Mouse (Mus musculus) midbrain, embryonic 11.5 days (tissue): ENCODE data around the gene Trpv2. TPM values are rescaled to one million over a fixed set of nuclear protein-coding genes. Genes with fewer than 3 reads are reported as not detected.
A peak's percentile ranks its signal among the peaks of the same experiment; 100 is the strongest.

ENCODE experiments used
- ATAC-seq: fragments of 200-750 bp; cut with Nextera tagmentation; 2 replicates; pipeline ENCODE4 v1.8.0; 2017; ENCODE audit warnings: moderate TSS enrichment, moderate library complexity; ENCODE audit not compliant: low FRiP score
- DNase-seq: peaks from one replicate; pipeline ENCODE4 v3.0.0; 2015; ENCODE audit warnings: low spot score; ENCODE audit errors: missing footprints
- H3K27ac ChIP-seq: fragments of 300-500 bp; sonication (generic); 2 replicates; pipeline ENCODE4 v1.5.1; 2014; ENCODE audit warnings: low read depth, low read length
- H3K27me3 ChIP-seq: fragments of 300-500 bp; sonication (generic); 2 replicates; pipeline ENCODE4 v1.6.1; 2014; ENCODE audit warnings: mild to moderate bottlenecking, low read length, moderate library complexity, mixed read lengths; ENCODE audit not compliant: control insufficient read depth, insufficient read depth
- H3K36me3 ChIP-seq: fragments of 300-500 bp; sonication (generic); 2 replicates; pipeline ENCODE4 v1.6.1; 2014; ENCODE audit warnings: mild to moderate bottlenecking, low read length, moderate library complexity, mixed read lengths; ENCODE audit not compliant: control insufficient read depth, insufficient read depth
- H3K4me1 ChIP-seq: fragments of 300-500 bp; sonication (generic); 2 replicates; pipeline ENCODE4 v1.6.1; 2014; ENCODE audit warnings: low read length; ENCODE audit not compliant: control insufficient read depth, insufficient read depth
- H3K4me2 ChIP-seq: fragments of 300-500 bp; sonication (generic); 2 replicates; pipeline ENCODE4 v1.6.1; 2014; ENCODE audit warnings: mild to moderate bottlenecking, moderate library complexity
- H3K4me3 ChIP-seq: fragments of 300-500 bp; sonication (generic); 2 replicates; pipeline ENCODE4 v1.5.1; 2014; ENCODE audit warnings: low read depth, low read length
- H3K9ac ChIP-seq: fragments of 300-500 bp; sonication (generic); 2 replicates; pipeline ENCODE4 v1.6.1; 2014; ENCODE audit warnings: low read length
- H3K9me3 ChIP-seq: fragments of 300-500 bp; sonication (generic); 2 replicates; pipeline ENCODE4 v1.6.1; 2016; ENCODE audit warnings: low read length; ENCODE audit not compliant: control insufficient read depth
- WGBS: fragments of 180-500 bp; shearing (Covaris S2); extraction: QIAGEN DNeasy Blood & Tissue Kit; methylation state at CpG from one replicate; pipeline ENCODE4 v1.1.7; 2014; 5-methylcytosine and 5-hydroxymethylcytosine counted together
- polyA plus RNA-seq: library from polyadenylated mRNA; unstranded; fragments of >200 nt; fragmentation: Nextera tagmentation; extraction: Ambion mirVana; gene quantifications from 2 replicates; pipeline ENCODE4 v1.2.1, GENCODE M21; 2014

The Trpv2 gene
- polyA plus RNA-seq, 1 experiment from 2014 or later = 5.4 TPM

DNA sequence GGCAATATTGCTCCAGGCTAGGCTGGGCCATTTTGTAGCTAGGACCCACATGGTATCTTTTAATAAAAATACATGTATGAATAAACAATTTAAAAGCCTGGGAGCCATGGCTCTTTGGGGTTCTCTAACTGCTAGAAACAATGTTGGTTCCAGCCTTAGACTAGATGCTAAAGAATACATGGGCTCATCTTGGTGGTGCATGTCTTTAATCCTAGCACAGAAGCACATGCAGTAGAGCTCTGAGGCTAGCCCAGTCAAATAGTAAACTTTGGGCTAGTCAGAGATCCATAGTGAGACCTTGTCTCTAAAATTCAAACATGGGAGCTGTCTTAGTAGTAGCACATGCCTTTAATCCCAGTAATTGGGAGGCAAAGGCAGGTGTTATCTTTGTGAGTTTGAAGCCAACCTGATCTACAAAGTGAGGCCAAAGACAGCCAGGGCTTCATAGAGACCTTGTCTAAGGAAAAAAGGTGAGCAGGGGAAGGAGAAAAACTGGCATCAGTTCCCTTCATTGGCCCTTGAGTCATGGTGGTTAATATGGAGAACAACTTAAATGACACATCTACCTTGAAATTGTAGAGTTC lies 19.3 kb upstream of the Trpv2 start:
- Histone ChIP-seq H3K9me3 (no peaks in the 10 kb centered on the region), H3K4me2 (peak overlapping the region; percentile 94), H3K27me3 (no peaks in the 10 kb centered on the region; the same call in 1 of the 2 replicates), H3K9ac (no peak overlapping the region), H3K4me3 (peak overlapping the region; percentile 44; the same call in 1 of the 2 replicates), H3K4me1 (peaks cover 16% of the 10 kb centered on the region; the same call in 1 of the 2 replicates), H3K36me3 (peaks cover 7% of the 10 kb centered on the region; the same call in 1 of the 2 replicates), H3K27ac (no peak overlapping the region)
- DNase-seq (no peak), ATAC-seq (no peak)

GRCm38 (mm10) chr11:62555896-62556412 lies 18.3 kb upstream of the Trpv2 start:
- H3K27ac ChIP-seq = no peak overlapping the region

GRCm38 (mm10) chr11:62557205-62557604 lies 17.1 kb upstream of the Trpv2 start:
- DNase-seq (peak; percentile 82), ATAC-seq (no peak)
- Histone ChIP-seq H3K27ac (no peak overlapping the region), H3K9ac (no peak overlapping the region), H3K9me3 (no peaks in the 10 kb centered on the region), H3K4me1 (peaks cover 14% of the 10 kb centered on the region; the same call in 1 of the 2 replicates), H3K4me3 (no peak overlapping the region), H3K36me3 (peaks cover 7% of the 10 kb centered on the region; the same call in 1 of the 2 replicates), H3K27me3 (no peaks in the 10 kb centered on the region; the same call in 1 of the 2 replicates), H3K4me2 (no peak overlapping the region)
- 71% methylated on average over 5 of the region's 5 CpGs for WGBS

More at GRCm38 (mm10) chr11:62555896-62556412, 18.3 kb upstream of the Trpv2 start:
- no peak overlapping the region for H3K4me2 ChIP-seq
- no peaks in the 10 kb centered on the region for H3K9me3 ChIP-seq
- H3K4me1 ChIP-seq = peaks cover 14% of the 10 kb centered on the region; the same call in 1 of the 2 replicates
- H3K27me3 ChIP-seq = no peaks in the 10 kb centered on the region; the same call in 1 of the 2 replicates
- no peak overlapping the region for H3K9ac ChIP-seq
- DNase-seq (no peak), ATAC-seq (no peak)
- H3K36me3 ChIP-seq = peaks cover 7% of the 10 kb centered on the region; the same call in 1 of the 2 replicates
- no peak overlapping the region for H3K4me3 ChIP-seq

- peak; percentile 81 for DNase-seq
- WGBS = 79% methylated on average over 2 of the region's 2 CpGs
These were observed 16.1 kb upstream of the Trpv2 start for GRCm38 (mm10) chr11:62558152-62558551.

GRCm38 (mm10) chr11:62558961-62559646 lies 15.2 kb upstream of the Trpv2 start:
- H3K27me3 ChIP-seq = no peaks in the 10 kb centered on the region; the same call in 1 of the 2 replicates
- DNase-seq (peak; percentile 61), ATAC-seq (no peak)
- H3K4me1 ChIP-seq = peaks cover 6% of the 10 kb centered on the region; the same call in 1 of the 2 replicates
- H3K9ac ChIP-seq = no peak overlapping the region
- H3K4me3 ChIP-seq = no peak overlapping the region
- no peak overlapping the region for H3K27ac ChIP-seq
- peaks cover 2% of the 10 kb centered on the region; the same call in 1 of the 2 replicates for H3K36me3 ChIP-seq
- 61% methylated on average over 6 of the region's 6 CpGs for WGBS
- H3K9me3 ChIP-seq = no peaks in the 10 kb centered on the region
- no peak overlapping the region for H3K4me2 ChIP-seq

More at GRCm38 (mm10) chr11:62558152-62558551, 16.1 kb upstream of the Trpv2 start:
- no peak for ATAC-seq
- Histone ChIP-seq H3K27me3 (no peaks in the 10 kb centered on the region; the same call in 1 of the 2 replicates), H3K4me3 (no peak overlapping the region), H3K27ac (no peak overlapping the region), H3K4me1 (peaks cover 13% of the 10 kb centered on the region; the same call in 1 of the 2 replicates), H3K9me3 (no peaks in the 10 kb centered on the region), H3K9ac (no peak overlapping the region), H3K36me3 (peaks cover 6% of the 10 kb centered on the region; the same call in 1 of the 2 replicates), H3K4me2 (no peak overlapping the region)

DNA sequence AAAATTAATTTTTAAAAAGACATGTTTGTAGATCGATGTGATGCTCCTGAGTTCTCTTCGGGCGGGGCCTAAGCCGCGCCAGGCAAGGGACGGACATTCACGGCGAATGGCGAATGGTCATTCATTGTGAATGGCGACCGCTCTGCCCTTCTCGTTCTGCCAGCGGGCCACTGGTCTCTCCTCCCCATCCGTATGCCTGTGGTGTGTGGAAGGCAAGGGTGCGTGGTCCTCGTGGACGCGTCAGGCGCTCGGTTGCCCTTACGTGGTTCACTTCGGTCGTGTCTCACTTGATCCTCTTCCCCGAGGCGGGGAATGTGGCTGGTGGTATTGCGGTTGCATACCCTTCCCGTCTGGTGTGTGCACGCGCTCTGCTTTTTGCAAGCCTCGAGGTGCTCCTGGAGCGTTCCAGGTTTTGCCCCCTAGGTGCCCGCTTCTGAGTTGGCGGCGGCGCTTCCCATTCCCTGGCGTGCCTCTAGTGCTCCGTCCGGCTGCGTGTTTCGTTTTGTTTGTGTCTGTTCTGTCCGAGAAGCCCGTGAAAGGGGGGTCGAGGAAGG lies 13.7 kb upstream of the Trpv2 start:
- H3K4me3 ChIP-seq = peak overlapping the region; percentile 22
- H3K4me2 ChIP-seq = peak overlapping the region; percentile 45
- peak overlapping the region; percentile 9; the same call in 1 of the 2 replicates for H3K9ac ChIP-seq
- ATAC-seq (no peak), DNase-seq (peak; percentile 92)
- no peaks in the 10 kb centered on the region for H3K9me3 ChIP-seq
- H3K27me3 ChIP-seq = no peaks in the 10 kb centered on the region; the same call in 1 of the 2 replicates
- 34% methylated on average over 43 of the region's 43 CpGs for WGBS
- no peaks in the 10 kb centered on the region for H3K36me3 ChIP-seq
- H3K27ac ChIP-seq = no peak overlapping the region
- no peaks in the 10 kb centered on the region for H3K4me1 ChIP-seq

DNA sequence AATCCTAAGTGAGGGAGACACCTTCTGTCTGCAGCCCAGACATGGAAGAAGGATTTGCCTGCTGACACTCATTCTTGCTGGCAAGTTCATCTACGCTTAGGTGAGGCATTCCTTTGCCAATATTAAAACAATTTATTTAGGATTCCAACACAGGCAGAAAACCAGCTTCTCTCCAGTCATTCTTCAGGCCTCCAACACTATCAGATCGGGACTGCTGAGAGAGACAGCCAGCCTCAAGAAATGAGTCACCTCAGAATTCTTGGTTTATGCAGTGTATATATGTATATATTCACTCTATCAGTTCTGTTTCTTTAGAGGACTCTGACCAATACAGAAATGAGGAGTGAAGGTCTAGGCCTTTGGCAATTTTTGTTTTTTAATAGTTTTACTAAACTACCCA lies 10.7 kb upstream of the Trpv2 start:
- WGBS = 90% methylated on average over 2 of the region's 2 CpGs

DNA sequence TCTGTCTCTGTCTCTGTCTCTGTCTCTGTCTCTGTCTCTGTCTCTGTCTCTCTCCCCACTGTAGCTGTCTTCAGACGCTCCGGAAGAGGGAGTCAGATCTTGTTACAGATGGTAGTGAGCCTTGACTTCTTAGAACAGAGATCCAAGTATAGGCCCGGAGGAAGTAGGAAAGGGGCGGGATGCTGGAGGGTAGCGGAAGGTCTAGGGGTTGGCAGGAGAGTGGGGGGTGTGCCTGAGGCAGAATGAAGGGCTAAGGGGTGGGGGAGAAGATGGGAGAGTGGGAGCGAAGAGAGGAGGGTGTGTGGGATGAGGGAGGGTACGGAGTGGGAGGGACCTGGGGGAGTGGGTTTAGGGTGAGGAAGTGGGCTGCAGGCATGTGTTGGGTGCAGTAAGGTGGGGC lies 8.5 kb upstream of the Trpv2 start:
- Histone ChIP-seq H3K4me2 (no peak overlapping the region), H3K4me3 (no peak overlapping the region), H3K27me3 (no peaks in the 10 kb centered on the region), H3K9me3 (no peaks in the 10 kb centered on the region), H3K4me1 (no peaks in the 10 kb centered on the region), H3K27ac (no peak overlapping the region), H3K9ac (no peak overlapping the region), H3K36me3 (no peaks in the 10 kb centered on the region)
- no peak for ATAC-seq
- DNase-seq = peak; percentile 23
- 77% methylated on average over 7 of the region's 7 CpGs for WGBS

More for the DNA sequence above, 10.7 kb upstream of the Trpv2 start:
- Histone ChIP-seq H3K36me3 (no peaks in the 10 kb centered on the region), H3K9me3 (no peaks in the 10 kb centered on the region), H3K4me1 (no peaks in the 10 kb centered on the region), H3K4me3 (no peak overlapping the region), H3K27ac (no peak overlapping the region), H3K4me2 (no peak overlapping the region), H3K9ac (no peak overlapping the region), H3K27me3 (no peaks in the 10 kb centered on the region; the same call in 1 of the 2 replicates)
- DNase-seq = peak; percentile 14
- ATAC-seq = no peak
